Mouse (Mus musculus) liver, embryonic 11.5 days (tissue): ENCODE results near the gene Clba1. TPM values are rescaled to one million over a fixed set of nuclear protein-coding genes. Genes with fewer than 3 reads are reported as not detected.

Experiments
- ATAC-seq: fragments of 200-750 bp; cut with Nextera tagmentation; replicated peaks from 2 replicates; pipeline ENCODE4 v1.8.0; 2017; ENCODE audit warnings: moderate number of reproducible peaks, mild to moderate bottlenecking, moderate TSS enrichment, moderate library complexity; ENCODE audit not compliant: low FRiP score
- DNase-seq: peaks from one replicate; pipeline ENCODE4 v3.0.0-alpha.2; 2017; ENCODE audit warnings: low spot score
- H3K27ac ChIP-seq: fragments of 300-500 bp; sonication (generic); 2 replicates; pipeline ENCODE4 v1.5.1; 2014; ENCODE audit warnings: mild to moderate bottlenecking, low read depth, low read length, control low read depth
- H3K27me3 ChIP-seq: fragments of 300-500 bp; sonication (generic); replicated peaks from 2 replicates; pipeline ENCODE4 v1.6.1; 2014; ENCODE audit warnings: low read length, mixed read lengths; ENCODE audit not compliant: control insufficient read depth, insufficient read depth
- H3K36me3 ChIP-seq: fragments of 300-500 bp; sonication (generic); 2 replicates; pipeline ENCODE4 v1.6.1; 2014; ENCODE audit warnings: mild to moderate bottlenecking, low read length, moderate library complexity, mixed read lengths; ENCODE audit not compliant: control insufficient read depth, insufficient read depth
- H3K4me1 ChIP-seq: fragments of 300-500 bp; sonication (generic); replicated peaks from 2 replicates; pipeline ENCODE4 v1.6.1; 2014; ENCODE audit warnings: low read length, mixed read lengths; ENCODE audit not compliant: control insufficient read depth, insufficient read depth
- H3K4me2 ChIP-seq: fragments of 300-500 bp; sonication (generic); 2 replicates; pipeline ENCODE4 v1.6.1; 2014; ENCODE audit warnings: mild to moderate bottlenecking, control low read depth, moderate library complexity
- H3K4me3 ChIP-seq: fragments of 300-500 bp; sonication (generic); 2 replicates; pipeline ENCODE4 v1.5.1; 2014; ENCODE audit warnings: low read depth, low read length, control low read depth
- H3K9ac ChIP-seq: fragments of 300-500 bp; sonication (generic); 2 replicates; pipeline ENCODE4 v1.6.1; 2014; ENCODE audit warnings: low read depth, low read length, control low read depth
- H3K9me3 ChIP-seq: fragments of 300-500 bp; sonication (generic); 2 replicates; pipeline ENCODE4 v1.6.1; 2016; ENCODE audit warnings: low read length, inconsistent platforms, mixed read lengths; ENCODE audit not compliant: control insufficient read depth
- WGBS: fragments of 180-500 bp; shearing (Covaris S2); extraction: QIAGEN DNeasy Blood & Tissue Kit; methylation state at CpG from one replicate; pipeline ENCODE4 v1.1.7; 2014; 5-methylcytosine and 5-hydroxymethylcytosine counted together
- polyA plus RNA-seq: library from polyadenylated mRNA; unstranded; fragments of >200 nt; fragmentation: Nextera tagmentation; extraction: Ambion mirVana; gene quantifications from 2 replicates; pipeline ENCODE4 v1.2.1, GENCODE M21; 2014

Gene Clba1
- polyA plus RNA-seq, 1 experiment from 2014 or later, result 2.2 TPM

DNA sequence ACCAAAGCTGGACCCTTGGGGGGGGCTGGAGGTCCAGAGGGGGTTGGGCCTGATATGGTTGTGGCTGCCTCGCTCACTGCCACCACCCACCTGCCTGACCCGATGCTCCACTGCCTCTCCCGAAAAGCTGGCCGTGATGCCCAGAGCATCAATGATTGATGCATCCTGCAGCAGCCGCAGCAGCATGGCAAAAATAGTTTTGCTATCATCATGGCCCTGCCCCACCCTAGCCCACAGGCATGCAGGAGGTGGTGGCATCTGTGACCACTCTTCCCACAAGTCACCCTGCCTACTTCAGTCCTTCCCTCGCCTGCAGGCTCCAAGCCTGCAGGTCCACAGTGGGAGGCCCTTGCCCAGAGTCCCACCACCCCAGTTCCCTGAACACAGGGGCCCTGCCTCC lies 2.7 kb upstream of the Clba1 start:
- Histone ChIP-seq H3K27ac (no peak overlapping the region), H3K27me3 (peaks cover 51% of the 10 kb centered on the region), H3K4me2 (no peak overlapping the region), H3K9ac (no peak overlapping the region), H3K4me3 (no peak overlapping the region), H3K9me3 (no peaks in the 10 kb centered on the region), H3K4me1 (peaks cover 19% of the 10 kb centered on the region), H3K36me3 (no peaks in the 10 kb centered on the region)
- ATAC-seq (no peak), DNase-seq (no peak)
- 69% methylated on average over 6 of the region's 6 CpGs for WGBS

DNA sequence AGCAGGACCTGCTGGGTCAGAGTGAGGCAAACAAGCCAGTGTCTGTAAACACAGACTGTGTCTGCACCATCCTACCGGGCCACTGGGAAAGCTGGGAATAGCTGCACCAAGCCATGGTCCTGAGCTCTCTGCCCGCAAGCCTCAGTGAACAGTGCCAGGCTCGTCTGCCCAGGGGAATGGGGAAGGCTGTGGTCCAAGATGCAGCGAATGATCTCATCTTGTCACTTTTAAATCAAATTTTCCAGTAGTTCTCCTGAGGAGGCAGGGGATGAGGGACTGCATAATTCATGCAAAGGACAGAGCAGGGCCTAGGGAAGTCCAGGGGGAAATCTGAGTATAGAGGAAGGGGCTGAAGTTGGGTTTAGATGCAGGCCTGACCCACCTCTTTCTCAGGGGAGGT lies 941 bp upstream of the Clba1 start:
- Histone ChIP-seq H3K9me3 (no peaks in the 10 kb centered on the region), H3K4me3 (no peak overlapping the region; the same call in 1 of the 2 replicates), H3K27me3 (peaks cover 34% of the 10 kb centered on the region), H3K9ac (no peak overlapping the region), H3K27ac (no peak overlapping the region), H3K4me1 (peaks cover 11% of the 10 kb centered on the region; the same call in 1 of the 2 replicates), H3K4me2 (no peak overlapping the region), H3K36me3 (no peaks in the 10 kb centered on the region)
- WGBS, result 78% methylated on average over 4 of the region's 4 CpGs
- ATAC-seq, result no peak
- no peak for DNase-seq

DNA sequence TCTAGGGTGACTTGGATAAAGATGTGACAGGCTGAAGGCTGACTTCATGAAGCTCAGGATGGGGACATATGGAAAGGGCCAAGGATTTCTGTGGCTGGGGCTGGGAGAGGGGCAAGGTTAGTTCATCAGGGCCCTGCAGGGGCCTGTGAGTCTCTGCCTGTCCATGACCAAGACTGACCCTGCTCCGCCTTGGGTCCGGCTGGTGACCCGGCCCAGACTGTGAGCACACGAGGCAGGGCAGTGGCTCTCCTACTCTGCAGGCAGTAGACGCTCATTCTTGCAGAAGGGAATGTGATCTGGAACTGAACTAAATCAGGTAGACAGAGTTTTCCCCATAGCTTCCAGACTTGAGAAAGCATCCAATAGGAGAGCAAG lies 538 bp upstream of the Clba1 start:
- H3K4me2 ChIP-seq, result peak overlapping the region; percentile 99
- ATAC-seq (no peak), DNase-seq (no peak)
- WGBS, result 70% methylated on average over 5 of the region's 5 CpGs
- H3K27ac ChIP-seq, result no peak overlapping the region
- peaks cover 11% of the 10 kb centered on the region; the same call in 1 of the 2 replicates for H3K4me1 ChIP-seq
- H3K9ac ChIP-seq, result no peak overlapping the region
- peak overlapping the region; percentile 64 for H3K4me3 ChIP-seq
- peaks cover 30% of the 10 kb centered on the region for H3K27me3 ChIP-seq
- H3K9me3 ChIP-seq, result no peaks in the 10 kb centered on the region
- H3K36me3 ChIP-seq, result no peaks in the 10 kb centered on the region

DNA sequence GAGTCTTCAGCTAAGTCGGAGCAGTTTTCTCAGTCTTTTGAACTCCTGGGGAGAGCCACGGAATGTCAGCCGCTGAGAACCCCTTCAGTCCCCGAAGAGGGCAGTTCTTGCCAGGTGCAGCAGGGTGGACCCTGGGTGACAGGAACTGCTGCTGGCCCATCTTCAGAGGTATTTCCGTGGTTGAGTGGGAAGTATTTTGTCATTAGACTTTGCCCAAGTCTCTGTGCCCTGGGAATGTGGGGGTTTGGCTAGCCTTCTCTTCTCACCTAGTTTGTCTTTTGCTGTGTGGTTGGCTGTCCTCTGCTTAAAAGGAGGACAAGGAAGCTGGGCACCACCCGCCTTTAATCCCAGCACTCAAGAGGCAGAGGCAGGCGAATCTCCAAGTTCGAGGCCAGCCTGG lies 904 bp downstream of the Clba1 start:
- DNase-seq (no peak), ATAC-seq (no peak)
- Histone ChIP-seq H3K4me2 (peak overlapping the region; percentile 99), H3K4me3 (peak overlapping the region; percentile 64), H3K27ac (no peak overlapping the region), H3K36me3 (no peaks in the 10 kb centered on the region), H3K9ac (peak overlapping the region; percentile 52; the same call in 1 of the 2 replicates), H3K4me1 (peaks cover 11% of the 10 kb centered on the region; the same call in 1 of the 2 replicates), H3K9me3 (no peaks in the 10 kb centered on the region), H3K27me3 (peaks cover 16% of the 10 kb centered on the region)
- WGBS, result 19% methylated on average over 8 of the region's 8 CpGs

DNA sequence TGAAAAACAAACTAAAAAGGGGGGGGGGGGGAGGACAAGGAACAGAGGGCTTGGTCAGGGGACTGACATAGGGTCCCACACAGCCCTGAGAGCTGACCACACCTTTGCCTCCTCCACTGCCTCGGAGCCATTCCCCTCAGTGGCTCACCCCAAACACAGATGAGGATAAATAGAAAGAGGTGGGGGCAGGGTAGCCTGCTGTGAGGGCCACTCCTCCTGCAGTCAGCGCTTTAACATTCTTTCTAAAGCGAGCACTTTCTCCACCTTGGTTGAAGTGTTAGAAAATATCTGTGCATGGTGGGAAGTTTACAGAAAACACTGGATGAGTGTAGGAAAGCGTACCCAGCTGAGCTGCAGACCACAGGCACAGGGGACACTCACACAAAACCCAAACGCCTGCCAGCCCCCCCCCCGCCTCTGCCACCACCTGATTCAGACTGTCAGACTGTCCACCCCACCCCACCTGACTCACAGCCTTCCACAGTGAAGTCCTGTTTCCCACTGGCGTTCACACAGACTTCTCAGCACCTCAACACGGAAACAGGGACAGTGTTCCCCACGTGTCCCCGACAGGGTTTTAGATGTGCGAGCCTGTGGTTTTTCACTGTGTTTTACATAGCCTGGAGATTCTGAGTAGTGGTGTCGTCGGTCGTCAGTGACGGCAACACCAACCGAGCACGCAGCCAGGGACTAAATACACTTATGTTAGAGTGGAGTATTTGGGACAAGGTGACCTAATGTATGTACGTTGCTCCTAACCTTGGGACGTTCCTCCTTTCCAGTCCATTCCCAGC lies 1.6 kb downstream of the Clba1 start:
- no peak for ATAC-seq
- Histone ChIP-seq H3K9ac (no peak overlapping the region), H3K4me2 (no peak overlapping the region), H3K36me3 (no peaks in the 10 kb centered on the region), H3K27ac (no peak overlapping the region), H3K4me1 (peaks cover 11% of the 10 kb centered on the region; the same call in 1 of the 2 replicates), H3K27me3 (peaks cover 10% of the 10 kb centered on the region), H3K4me3 (no peak overlapping the region), H3K9me3 (no peaks in the 10 kb centered on the region)
- no peak for DNase-seq
- 63% methylated on average over 19 of the region's 19 CpGs for WGBS

DNA sequence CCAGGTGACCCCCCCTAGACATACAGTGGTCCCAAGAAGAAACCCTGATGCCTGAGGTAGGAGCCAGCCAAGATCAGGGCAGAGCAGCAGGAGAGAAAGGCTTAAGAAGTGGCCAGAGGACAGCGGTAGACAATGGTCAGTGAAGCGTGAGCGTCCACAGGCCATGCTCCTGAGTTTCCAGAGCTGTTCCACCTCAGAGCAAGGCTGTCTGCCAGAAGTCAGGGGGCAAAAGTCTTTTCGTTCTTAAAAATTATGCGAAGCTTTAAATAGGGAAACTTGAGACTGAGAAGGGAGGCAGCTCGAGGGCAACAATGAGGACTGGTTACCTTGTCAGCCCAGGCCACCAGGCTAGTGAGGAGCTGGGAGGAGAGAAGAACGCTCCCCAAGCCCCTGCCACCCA lies 4.6 kb downstream of the Clba1 start:
- no peaks in the 10 kb centered on the region for H3K9me3 ChIP-seq
- peaks cover 9% of the 10 kb centered on the region; the same call in 1 of the 2 replicates for H3K4me1 ChIP-seq
- DNase-seq (no peak), ATAC-seq (no peak)
- peaks cover 2% of the 10 kb centered on the region for H3K36me3 ChIP-seq
- no peak overlapping the region for H3K27ac ChIP-seq
- H3K27me3 ChIP-seq, result peaks cover 4% of the 10 kb centered on the region; the same call in 1 of the 2 replicates
- WGBS, result 90% methylated on average over 7 of the region's 7 CpGs
- H3K4me3 ChIP-seq, result no peak overlapping the region
- H3K9ac ChIP-seq, result no peak overlapping the region
- no peak overlapping the region for H3K4me2 ChIP-seq

DNA sequence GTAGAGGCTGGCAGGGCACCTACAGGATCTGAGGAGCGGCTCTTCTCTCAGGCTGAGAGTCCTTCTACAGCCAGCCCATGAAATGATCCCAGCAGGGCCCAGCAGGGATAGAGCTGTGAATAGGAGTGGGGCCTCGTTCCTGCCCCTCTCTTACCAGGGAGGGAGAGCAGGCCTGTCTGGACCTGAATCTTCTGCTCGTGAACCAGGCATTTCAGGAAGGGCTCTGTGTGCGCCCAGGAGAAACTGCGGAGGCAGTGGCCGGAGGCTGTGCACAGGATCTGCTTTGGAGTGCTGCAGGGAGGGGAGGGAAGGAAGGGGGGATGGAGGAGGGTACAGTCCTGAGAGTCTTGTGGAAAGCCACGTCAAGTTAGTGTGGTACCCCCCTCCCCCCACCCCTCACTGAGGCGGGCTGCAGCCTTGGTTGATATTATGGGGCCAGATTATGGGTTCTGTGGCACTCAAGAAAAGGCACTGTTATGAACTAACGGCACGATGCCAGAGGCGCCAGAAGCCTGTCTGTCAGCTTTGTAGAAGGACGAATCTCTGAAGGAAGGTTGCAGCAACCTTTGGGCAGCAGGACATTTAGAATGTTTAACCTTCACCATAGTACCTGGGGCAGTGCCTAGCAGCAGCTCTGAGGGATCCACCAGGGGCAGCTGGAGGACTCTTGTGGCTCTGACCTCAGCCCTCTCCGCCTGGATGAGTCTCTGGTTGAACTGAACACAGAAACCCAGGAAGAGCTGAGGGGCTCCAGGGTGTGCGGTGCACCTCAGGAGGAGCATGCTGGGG lies 6.1 kb downstream of the Clba1 start:
- H3K4me3 ChIP-seq, result no peak overlapping the region
- 81% methylated on average over 14 of the region's 14 CpGs for WGBS
- no peak for DNase-seq
- peaks cover 3% of the 10 kb centered on the region; the same call in 1 of the 2 replicates for H3K27me3 ChIP-seq
- H3K4me2 ChIP-seq, result no peak overlapping the region
- no peak overlapping the region for H3K9ac ChIP-seq
- peaks cover 10% of the 10 kb centered on the region for H3K36me3 ChIP-seq
- H3K9me3 ChIP-seq, result no peaks in the 10 kb centered on the region
- no peak for ATAC-seq
- no peak overlapping the region for H3K27ac ChIP-seq
- H3K4me1 ChIP-seq, result 0 out of 2 replicates have a peak, but pooled peaks cover 3% of the 10 kb centered on the region

DNA sequence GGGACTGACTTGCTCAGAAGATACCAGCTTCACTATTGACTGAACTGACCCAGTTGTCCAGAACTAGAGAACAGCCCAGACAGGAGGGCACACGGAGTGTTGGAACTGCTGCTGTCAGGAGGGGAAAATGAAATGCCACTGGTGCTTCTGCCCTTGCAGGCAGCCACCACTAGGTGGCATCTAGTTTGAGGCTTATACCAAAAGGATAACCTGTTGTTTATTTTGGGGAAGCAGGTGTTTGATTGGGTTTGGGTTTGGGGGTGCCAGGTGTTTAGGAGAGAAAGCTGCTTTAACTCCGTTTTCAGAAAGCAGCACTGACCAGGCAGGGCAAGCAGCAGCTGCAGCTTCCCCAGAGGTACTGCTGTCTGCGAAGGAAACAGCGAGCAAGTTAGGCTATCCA lies 7.6 kb downstream of the Clba1 start:
- no peak for DNase-seq
- Histone ChIP-seq H3K4me2 (no peak overlapping the region), H3K9me3 (no peaks in the 10 kb centered on the region), H3K4me3 (no peak overlapping the region), H3K9ac (no peak overlapping the region), H3K27me3 (no peaks in the 10 kb centered on the region), H3K4me1 (0 out of 2 replicates have a peak, but pooled peaks cover 2% of the 10 kb centered on the region), H3K27ac (no peak overlapping the region), H3K36me3 (peaks cover 19% of the 10 kb centered on the region)
- ATAC-seq, result no peak
- WGBS, result 56% methylated on average over 4 of the region's 4 CpGs
